Mouse (Mus musculus): ENCODE measurements around the gene Gm49369. TPM values are rescaled to one million over a fixed set of nuclear protein-coding genes. Genes with fewer than 3 reads are reported as not detected.
A peak's percentile ranks its signal among the peaks of the same experiment; 100 is the strongest.

Gene Gm49369
- polyA plus RNA-seq (2016; fragmentation: Nextera tagmentation; extraction: Ambion mirVana), result not detected in 2 replicates

DNA sequence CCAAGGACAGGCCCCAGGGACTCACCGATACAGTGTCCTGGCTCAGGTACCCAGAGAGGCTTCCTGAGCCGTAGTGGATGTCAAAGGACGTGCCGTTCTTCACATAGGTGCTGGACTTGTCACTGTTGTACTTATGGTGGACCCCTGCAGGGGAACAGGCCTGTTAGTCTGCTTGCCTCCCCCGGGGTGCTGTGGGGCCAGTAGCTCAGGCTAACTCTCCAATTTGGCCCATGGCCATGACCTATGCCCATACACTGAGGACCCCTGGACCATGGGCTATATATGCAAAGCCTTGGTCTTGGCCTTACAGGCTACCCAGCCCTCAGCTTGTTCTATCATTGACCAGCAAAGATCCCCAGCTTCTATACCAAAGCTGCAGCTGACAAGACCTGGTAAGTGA lies at the start of gene Gm49369:
Gm49369 (minus strand) TSS at position 101 of the 400 bp plus-strand sequence.
- peaks cover 83% of the 10 kb centered on the region for H3K36me3 ChIP-seq (replicated peaks)
- H3K27me3 ChIP-seq (ENCODE audit: poor library complexity, severe bottlenecking), result no peaks in the 10 kb centered on the region
- no peaks in the 10 kb centered on the region for H3K9me3 ChIP-seq
- 96% methylated on average over 5 of the region's 5 CpGs for WGBS
- no peak within 1 kb of the TSS for H3K27ac ChIP-seq
- no peak for DNase-seq (ENCODE audit: extremely low spot score, low spot score)
- H3K4me1 ChIP-seq, result peaks cover 22% of the 10 kb centered on the region
- H3K4me3 ChIP-seq, result no peak within 1 kb of the TSS

DNA sequence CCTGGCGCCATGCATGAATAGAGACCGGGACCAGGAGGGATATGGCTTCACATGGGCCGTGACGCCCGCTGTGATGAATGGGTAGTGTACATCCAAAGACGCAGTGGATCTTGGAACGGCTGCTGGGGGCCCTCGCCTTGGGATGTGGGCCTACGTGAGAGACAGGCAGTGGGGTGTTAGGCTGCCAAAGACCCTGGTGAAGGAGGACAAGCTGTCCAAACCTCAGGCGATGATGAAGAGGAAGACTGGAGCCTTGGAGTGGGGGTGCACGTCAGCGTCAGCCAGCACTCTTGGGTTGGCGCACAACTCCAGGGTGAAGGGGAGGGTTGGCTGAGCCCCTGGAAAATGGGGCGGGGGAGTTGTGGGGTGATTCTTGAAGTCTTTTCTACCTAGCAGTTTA lies 48.6 kb upstream of the Gm49369 start:
- Histone ChIP-seq H3K36me3 (replicated peaks) (no peaks in the 10 kb centered on the region), H3K4me3 (no peak overlapping the region), H3K27ac (no peak overlapping the region), H3K4me1 (peaks cover 15% of the 10 kb centered on the region), H3K9me3 (no peaks in the 10 kb centered on the region), H3K27me3 (ENCODE audit: poor library complexity, severe bottlenecking) (peaks cover 20% of the 10 kb centered on the region)
- no peak for DNase-seq (ENCODE audit: extremely low spot score, low spot score)
- 94% methylated on average over 14 of the region's 14 CpGs for WGBS

DNA sequence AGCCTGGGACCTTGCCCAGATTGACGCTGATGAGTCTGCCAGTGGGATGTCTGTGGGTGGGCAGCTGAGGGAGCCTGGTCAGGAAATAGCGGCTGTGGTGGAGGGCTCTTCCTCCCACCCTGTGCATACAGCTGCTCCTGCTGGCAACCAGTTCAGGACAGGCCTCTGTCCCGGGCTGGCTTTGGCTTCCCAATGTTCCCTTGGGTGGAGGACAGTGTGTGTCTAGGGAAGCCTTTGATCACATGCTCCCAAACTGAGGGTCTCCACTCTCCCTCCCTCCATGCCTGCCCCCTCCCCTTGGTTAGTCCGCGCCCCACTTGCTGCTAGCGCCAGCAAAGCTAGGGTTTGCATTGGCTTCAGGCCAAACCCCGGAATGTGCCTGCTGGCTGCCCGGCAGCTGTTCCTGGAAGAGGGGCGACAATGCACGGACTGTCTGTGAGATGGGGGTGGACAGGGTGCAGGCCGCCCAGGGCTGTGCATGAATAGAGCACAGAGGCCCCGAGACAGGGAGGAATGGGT lies 47.8 kb upstream of the Gm49369 start:
- no peaks in the 10 kb centered on the region for H3K36me3 ChIP-seq (replicated peaks)
- H3K27ac ChIP-seq, result no peak overlapping the region; the same call in 1 of the 2 replicates
- no peak for DNase-seq (ENCODE audit: extremely low spot score, low spot score)
- peaks cover 19% of the 10 kb centered on the region for H3K27me3 ChIP-seq (ENCODE audit: poor library complexity, severe bottlenecking)
- no peak overlapping the region for H3K4me3 ChIP-seq
- H3K9me3 ChIP-seq, result no peaks in the 10 kb centered on the region
- peaks cover 20% of the 10 kb centered on the region for H3K4me1 ChIP-seq
- WGBS, result 85% methylated on average over 12 of the region's 12 CpGs

DNA sequence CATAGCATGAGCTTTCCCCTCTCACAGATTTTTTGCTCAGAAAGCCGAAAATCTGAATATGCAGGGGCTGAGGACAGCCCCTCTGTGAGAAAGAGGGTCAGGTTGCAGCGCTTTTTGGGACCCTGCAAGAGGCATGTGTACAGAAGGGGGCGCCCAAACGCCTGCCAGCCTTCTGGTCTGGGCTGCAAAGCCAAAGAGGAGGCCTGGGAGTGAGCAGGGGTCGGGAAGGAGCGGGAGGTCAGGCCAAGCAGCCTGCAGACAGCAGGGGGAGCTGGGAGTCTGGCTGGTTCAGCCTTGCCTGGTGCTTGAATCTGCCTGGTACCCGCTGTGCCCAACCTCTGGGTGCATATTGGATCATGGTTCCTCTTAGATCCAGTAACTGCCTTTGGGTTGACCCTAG lies 45.7 kb upstream of the Gm49369 start:
- DNase-seq (ENCODE audit: extremely low spot score, low spot score), result peak; percentile 77
- Histone ChIP-seq H3K9me3 (peaks cover 6% of the 10 kb centered on the region; the same call in 1 of the 2 replicates), H3K4me1 (peaks cover 14% of the 10 kb centered on the region), H3K4me3 (no peak overlapping the region), H3K36me3 (replicated peaks) (no peaks in the 10 kb centered on the region), H3K27ac (no peak overlapping the region), H3K27me3 (ENCODE audit: poor library complexity, severe bottlenecking) (peaks cover 19% of the 10 kb centered on the region)
- WGBS, result 1% methylated on average over 7 of the region's 7 CpGs

DNA sequence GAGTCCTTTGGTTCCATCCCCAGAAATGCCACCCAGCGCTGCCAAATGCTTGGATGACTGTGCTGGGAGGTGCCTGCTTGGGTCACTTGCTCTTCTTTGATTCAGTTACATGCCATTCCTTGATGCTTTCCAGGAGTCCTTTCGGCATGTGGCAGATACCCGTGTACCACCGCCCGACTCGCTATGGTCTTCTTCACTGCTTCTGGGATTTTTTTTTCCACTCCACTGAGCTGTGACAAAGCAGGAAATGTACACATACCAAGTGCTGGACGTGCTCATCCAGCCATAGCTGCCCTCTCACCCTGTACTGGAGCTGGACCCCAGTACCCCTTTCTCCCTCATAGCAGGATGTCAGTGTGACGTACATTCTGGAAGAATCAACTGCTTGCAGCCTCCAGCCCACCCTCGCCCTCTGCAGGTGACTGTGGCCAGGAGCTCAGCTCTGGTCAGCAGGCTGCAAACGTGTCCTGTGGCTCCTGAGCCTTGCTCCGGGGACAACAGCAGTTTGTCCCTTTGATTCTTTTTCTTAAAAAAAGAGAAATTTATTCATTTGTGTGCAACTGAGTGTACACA lies 43.3 kb upstream of the Gm49369 start:
- Histone ChIP-seq H3K27me3 (ENCODE audit: poor library complexity, severe bottlenecking) (peaks cover 19% of the 10 kb centered on the region), H3K9me3 (peaks cover 6% of the 10 kb centered on the region; the same call in 1 of the 2 replicates), H3K4me1 (peaks cover 14% of the 10 kb centered on the region), H3K36me3 (replicated peaks) (no peaks in the 10 kb centered on the region), H3K4me3 (no peak overlapping the region), H3K27ac (no peak overlapping the region)
- WGBS, result 57% methylated on average over 11 of the region's 11 CpGs
- no peak for DNase-seq (ENCODE audit: extremely low spot score, low spot score)

- 82% methylated on average over 2 of the region's 2 CpGs for WGBS
- no peak overlapping the region for H3K4me3 ChIP-seq
- no peaks in the 10 kb centered on the region for H3K36me3 ChIP-seq (replicated peaks)
- no peak for DNase-seq (ENCODE audit: extremely low spot score, low spot score)
- peaks cover 5% of the 10 kb centered on the region for H3K4me1 ChIP-seq
- peaks cover 5% of the 10 kb centered on the region for H3K27me3 ChIP-seq (ENCODE audit: poor library complexity, severe bottlenecking)
- H3K9me3 ChIP-seq, result peaks cover 6% of the 10 kb centered on the region; the same call in 1 of the 2 replicates
- no peak overlapping the region for H3K27ac ChIP-seq
Measured at GRCm38 (mm10) chr7:142421826-142422225, 39.4 kb upstream of the Gm49369 start.

GRCm38 (mm10) chr7:142419887-142420286 lies 37.4 kb upstream of the Gm49369 start:
- H3K27ac ChIP-seq, result no peak overlapping the region
- H3K4me1 ChIP-seq, result no peaks in the 10 kb centered on the region
- no peaks in the 10 kb centered on the region for H3K27me3 ChIP-seq (ENCODE audit: poor library complexity, severe bottlenecking)
- peaks cover 6% of the 10 kb centered on the region; the same call in 1 of the 2 replicates for H3K9me3 ChIP-seq
- WGBS, result 94% methylated on average over 5 of the region's 5 CpGs
- DNase-seq (ENCODE audit: extremely low spot score, low spot score), result no peak
- H3K4me3 ChIP-seq, result no peak overlapping the region
- H3K36me3 ChIP-seq (replicated peaks), result no peaks in the 10 kb centered on the region

- Histone ChIP-seq H3K27ac (no peak overlapping the region), H3K27me3 (ENCODE audit: poor library complexity, severe bottlenecking) (no peaks in the 10 kb centered on the region), H3K36me3 (replicated peaks) (no peaks in the 10 kb centered on the region), H3K9me3 (peaks cover 4% of the 10 kb centered on the region; the same call in 1 of the 2 replicates), H3K4me3 (no peak overlapping the region), H3K4me1 (no peaks in the 10 kb centered on the region)
- WGBS, result 87% methylated on average over 8 of the region's 8 CpGs
- no peak for DNase-seq (ENCODE audit: extremely low spot score, low spot score)
Measured at GRCm38 (mm10) chr7:142418679-142419078, 36.2 kb upstream of the Gm49369 start.

DNA sequence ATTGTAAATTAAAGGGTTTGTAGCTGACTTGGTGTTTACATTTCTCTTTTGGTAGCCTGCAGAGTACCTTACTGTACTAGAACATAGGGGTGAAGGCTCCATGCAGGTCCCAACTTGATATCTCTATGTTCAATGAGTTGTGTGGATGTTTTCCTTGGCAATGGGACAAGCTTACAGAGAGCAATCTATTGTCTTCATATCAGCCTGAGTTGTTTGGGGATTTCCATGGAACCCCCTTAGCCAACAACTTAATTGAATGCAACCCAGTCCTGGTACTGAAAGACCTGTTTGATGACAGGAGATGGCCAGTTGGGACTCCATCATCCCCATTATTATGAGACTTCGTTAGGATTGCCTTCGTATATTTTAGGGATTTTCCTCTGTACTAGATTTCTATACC lies 35.6 kb upstream of the Gm49369 start:
- Histone ChIP-seq H3K4me1 (no peaks in the 10 kb centered on the region), H3K9me3 (no peaks in the 10 kb centered on the region), H3K27me3 (ENCODE audit: poor library complexity, severe bottlenecking) (no peaks in the 10 kb centered on the region), H3K27ac (no peak overlapping the region), H3K36me3 (replicated peaks) (no peaks in the 10 kb centered on the region), H3K4me3 (no peak overlapping the region)
- no peak for DNase-seq (ENCODE audit: extremely low spot score, low spot score)
- WGBS, result 98% methylated on average over 2 of the region's 2 CpGs

GRCm38 (mm10) chr7:142416225-142416624 lies 33.8 kb upstream of the Gm49369 start:
- H3K27ac ChIP-seq, result no peak overlapping the region
- no peaks in the 10 kb centered on the region for H3K27me3 ChIP-seq (ENCODE audit: poor library complexity, severe bottlenecking)
- no peaks in the 10 kb centered on the region for H3K36me3 ChIP-seq (replicated peaks)
- H3K4me1 ChIP-seq, result no peaks in the 10 kb centered on the region
- no peak for DNase-seq (ENCODE audit: extremely low spot score, low spot score)
- WGBS, result 79% methylated on average over 3 of the region's 3 CpGs
- no peaks in the 10 kb centered on the region for H3K9me3 ChIP-seq
- H3K4me3 ChIP-seq, result no peak overlapping the region

- H3K9me3 ChIP-seq, result no peaks in the 10 kb centered on the region
- H3K36me3 ChIP-seq (replicated peaks), result no peaks in the 10 kb centered on the region
- no peak for DNase-seq (ENCODE audit: extremely low spot score, low spot score)
- H3K27me3 ChIP-seq (ENCODE audit: poor library complexity, severe bottlenecking), result no peaks in the 10 kb centered on the region
- H3K27ac ChIP-seq, result no peak overlapping the region
- H3K4me3 ChIP-seq, result no peak overlapping the region
- H3K4me1 ChIP-seq, result no peaks in the 10 kb centered on the region
- 63% methylated on average over 4 of the region's 4 CpGs for WGBS
Measured at GRCm38 (mm10) chr7:142415314-142415713, 32.8 kb upstream of the Gm49369 start.

- no peaks in the 10 kb centered on the region for H3K9me3 ChIP-seq
- H3K4me1 ChIP-seq, result no peaks in the 10 kb centered on the region
- no peak for DNase-seq (ENCODE audit: extremely low spot score, low spot score)
- no peak overlapping the region for H3K4me3 ChIP-seq
- WGBS, result 94% methylated on average over 6 of the region's 6 CpGs
- H3K27ac ChIP-seq, result no peak overlapping the region
- H3K27me3 ChIP-seq (ENCODE audit: poor library complexity, severe bottlenecking), result 0 out of 2 replicates have a peak, but pooled peaks cover 10% of the 10 kb centered on the region
- H3K36me3 ChIP-seq (replicated peaks), result no peaks in the 10 kb centered on the region
Measured at GRCm38 (mm10) chr7:142413285-142413684, 30.8 kb upstream of the Gm49369 start.

GRCm38 (mm10) chr7:142409603-142410002 lies 27.1 kb upstream of the Gm49369 start:
- H3K4me3 ChIP-seq, result no peak overlapping the region
- DNase-seq (ENCODE audit: extremely low spot score, low spot score), result no peak
- no peaks in the 10 kb centered on the region for H3K9me3 ChIP-seq
- no peaks in the 10 kb centered on the region for H3K4me1 ChIP-seq
- 87% methylated on average over 3 of the region's 3 CpGs for WGBS
- H3K27ac ChIP-seq, result no peak overlapping the region
- H3K27me3 ChIP-seq (ENCODE audit: poor library complexity, severe bottlenecking), result 0 out of 2 replicates have a peak, but pooled peaks cover 12% of the 10 kb centered on the region
- H3K36me3 ChIP-seq (replicated peaks), result no peaks in the 10 kb centered on the region
